Mouse (Mus musculus) heart, postnatal 0 days (tissue): ENCODE data around the gene Esx1. TPM values are rescaled to one million over a fixed set of nuclear protein-coding genes. Genes with fewer than 3 reads are reported as not detected.
A peak's percentile ranks its signal among the peaks of the same experiment; 100 is the strongest.

ENCODE experiments used
- ATAC-seq: fragments of 200-750 bp; cut with Nextera tagmentation; 2 replicates; pipeline ENCODE4 v1.8.0; 2017; ENCODE audit warnings: low read depth, moderate number of reproducible peaks, moderate library complexity; ENCODE audit not compliant: insufficient read depth
- DNase-seq: peaks from one replicate; pipeline ENCODE4 v3.0.0-alpha.2; 2016; ENCODE audit warnings: low spot score
- H3K27ac ChIP-seq: fragments of 300-500 bp; sonication (generic); 2 replicates; pipeline ENCODE4 v1.5.1; 2014; ENCODE audit warnings: low read depth, mild to moderate bottlenecking
- H3K27me3 ChIP-seq: fragments of 300-500 bp; sonication (generic); 2 replicates; pipeline ENCODE4 v1.6.1; 2014; ENCODE audit warnings: low read length, mixed read lengths; ENCODE audit not compliant: control insufficient read depth, insufficient read depth
- H3K36me3 ChIP-seq: fragments of 300-500 bp; sonication (generic); replicated peaks from 2 replicates; pipeline ENCODE4 v1.6.1; 2014; ENCODE audit warnings: low read length, mixed read lengths; ENCODE audit not compliant: control insufficient read depth, insufficient read depth
- H3K4me1 ChIP-seq: fragments of 300-500 bp; sonication (generic); 2 replicates; pipeline ENCODE4 v1.6.1; 2014; ENCODE audit warnings: antibody characterized with exemption; ENCODE audit not compliant: control insufficient read depth, insufficient read depth
- H3K4me2 ChIP-seq: fragments of 300-500 bp; sonication (generic); 2 replicates; pipeline ENCODE4 v1.6.1; 2014; ENCODE audit warnings: low read depth, mild to moderate bottlenecking, low read length, moderate library complexity
- H3K4me3 ChIP-seq: fragments of 300-500 bp; sonication (generic); 2 replicates; pipeline ENCODE4 v1.5.1; 2014; ENCODE audit warnings: low read depth, low read length
- H3K9ac ChIP-seq: fragments of 300-500 bp; sonication (generic); replicated peaks from 2 replicates; pipeline ENCODE4 v1.6.1; 2014; ENCODE audit warnings: low read depth, low read length, mixed read lengths
- H3K9me3 ChIP-seq: fragments of 300-500 bp; sonication (generic); replicated peaks from 2 replicates; pipeline ENCODE4 v1.6.1; 2016; ENCODE audit warnings: low read length; ENCODE audit not compliant: control insufficient read depth
- CTCF ChIP-seq: IDR thresholded peaks from 2 replicates; pipeline ENCODE4 v1.5.1; 2016; ENCODE audit warnings: antibody characterized with exemption, control low read depth, low read depth
- EP300 ChIP-seq: IDR thresholded peaks from 2 replicates; pipeline ENCODE4 v1.6.1; 2016; ENCODE audit warnings: antibody characterized with exemption, low read depth
- WGBS: fragments of 180-500 bp; shearing (Covaris S2); extraction: QIAGEN DNeasy Blood & Tissue Kit; methylation state at CpG from one replicate; pipeline ENCODE4 v1.1.7; 2014; 5-methylcytosine and 5-hydroxymethylcytosine counted together
- polyA plus RNA-seq: library from polyadenylated mRNA; unstranded; fragments of >200 nt; fragmentation: Nextera tagmentation; extraction: Ambion mirVana; gene quantifications from 2 replicates; pipeline ENCODE4 v1.2.1, GENCODE M21; 2015
- total RNA-seq: library from RNA; depleted of rRNA; stranded (reverse); fragments of >200 nt; gene quantifications from 2 replicates; pipeline ENCODE4 v1.2.3, GENCODE M21; 2014; ENCODE audit warnings: low replicate concordance; rRNA removed

The Esx1 gene
- total and polyA plus RNA-seq, 2 experiments from 2014 or later = not detected

- ATAC-seq = no peak
- WGBS = 13% methylated on average over 49 of the region's 52 CpGs
Measured at GRCm38 (mm10) chrX:137119675-137120423, 2.0 kb downstream of the Esx1 start.

GRCm38 (mm10) chrX:137118097-137118746 lies 3.7 kb downstream of the Esx1 start:
- Histone ChIP-seq H3K4me3 (no peak overlapping the region), H3K27ac (no peak overlapping the region), H3K36me3 (no peaks in the 10 kb centered on the region), H3K27me3 (peaks cover 77% of the 10 kb centered on the region), H3K9me3 (no peaks in the 10 kb centered on the region), H3K4me1 (no peaks in the 10 kb centered on the region), H3K9ac (no peak overlapping the region), H3K4me2 (no peak overlapping the region)
- DNase-seq (no peak), ATAC-seq (no peak)
- TF ChIP-seq EP300 = no peak
- TF ChIP-seq CTCF = peak; percentile 23
- WGBS = 18% methylated on average over 40 of the region's 40 CpGs

More at GRCm38 (mm10) chrX:137119675-137120423, 2.0 kb downstream of the Esx1 start:
- peaks cover 77% of the 10 kb centered on the region for H3K27me3 ChIP-seq
- no peak overlapping the region for H3K27ac ChIP-seq
- no peaks in the 10 kb centered on the region for H3K4me1 ChIP-seq
- H3K9ac ChIP-seq = no peak overlapping the region
- H3K9me3 ChIP-seq = no peaks in the 10 kb centered on the region
- TF ChIP-seq EP300 = no peak
- TF ChIP-seq CTCF = no peak
- peak overlapping the region; percentile 33 for H3K4me3 ChIP-seq
- H3K36me3 ChIP-seq = no peaks in the 10 kb centered on the region
- no peak for DNase-seq
- peak overlapping the region; percentile 53 for H3K4me2 ChIP-seq

DNA sequence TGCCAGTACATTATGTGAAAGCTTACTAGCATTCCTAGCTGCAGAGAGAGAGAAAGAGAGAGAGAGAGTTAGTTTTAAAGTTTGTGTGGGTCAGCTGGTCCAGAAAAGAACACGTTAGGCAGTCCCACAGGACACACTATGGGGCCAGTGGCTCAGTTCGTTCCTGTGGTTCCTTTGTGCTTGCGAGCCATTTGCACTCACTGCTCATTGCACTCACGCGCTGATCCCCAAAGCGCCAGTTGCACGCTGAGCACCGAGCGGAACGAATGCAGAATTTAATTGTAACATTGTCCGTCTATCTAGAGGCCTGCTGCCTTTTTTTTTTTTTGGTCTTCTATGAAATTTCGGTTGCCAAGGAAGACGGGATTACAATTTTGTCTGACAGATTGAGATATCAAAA lies 15.4 kb downstream of the Esx1 start:
- Histone ChIP-seq H3K36me3 (no peaks in the 10 kb centered on the region), H3K9ac (no peak overlapping the region), H3K4me2 (no peak overlapping the region), H3K4me1 (no peaks in the 10 kb centered on the region), H3K9me3 (no peaks in the 10 kb centered on the region), H3K4me3 (no peak overlapping the region), H3K27ac (no peak overlapping the region), H3K27me3 (peaks cover 48% of the 10 kb centered on the region)
- no peak for TF ChIP-seq CTCF
- TF ChIP-seq EP300 = no peak
- ATAC-seq (no peak), DNase-seq (no peak)
- WGBS = 16% methylated on average over 12 of the region's 13 CpGs

DNA sequence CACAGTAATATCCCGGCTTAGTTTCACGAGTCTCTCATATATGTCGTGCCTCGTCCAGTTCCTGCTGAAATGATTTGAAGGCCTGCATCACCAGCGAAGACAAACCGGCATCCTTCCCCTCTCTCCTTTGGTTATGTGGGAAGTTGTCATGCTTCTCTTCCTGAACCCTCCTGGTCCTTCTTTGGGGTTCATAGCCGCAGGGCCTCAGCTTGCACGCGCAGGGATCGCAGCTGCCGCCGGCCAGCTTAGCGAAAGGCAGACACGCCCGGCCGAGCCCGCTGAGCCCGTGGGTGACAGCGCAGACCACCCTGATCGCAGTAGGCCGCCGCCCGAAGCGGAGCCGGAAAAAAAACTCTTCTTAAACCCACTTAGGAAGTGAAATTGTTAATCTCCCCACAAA lies 17.4 kb downstream of the Esx1 start:
- no peak overlapping the region for H3K4me2 ChIP-seq
- H3K9me3 ChIP-seq = no peaks in the 10 kb centered on the region
- no peaks in the 10 kb centered on the region for H3K36me3 ChIP-seq
- peaks cover 55% of the 10 kb centered on the region for H3K27me3 ChIP-seq
- no peak overlapping the region for H3K4me3 ChIP-seq
- no peak for TF ChIP-seq CTCF
- no peak for TF ChIP-seq EP300
- DNase-seq = no peak
- H3K9ac ChIP-seq = no peak overlapping the region
- 19% methylated on average over 25 of the region's 25 CpGs for WGBS
- H3K27ac ChIP-seq = no peak overlapping the region
- H3K4me1 ChIP-seq = no peaks in the 10 kb centered on the region
- no peak for ATAC-seq

Other genes starting within 250 kb of the Esx1 start
- not detected in 2 replicates for gene H2bfm, start 194.8 kb downstream of the Esx1 start, total RNA-seq
- not detected in 2 replicates for gene H2bfm, start 194.8 kb downstream of the Esx1 start, polyA plus RNA-seq
- not detected in 2 replicates for gene Tmsb15b2, start 146.6 kb downstream of the Esx1 start, total RNA-seq
- 13.8 and 16.1 TPM in 2 replicates for gene Tmsb15b2, start 146.6 kb downstream of the Esx1 start, polyA plus RNA-seq
- gene Tmsb15l, start 145.2 kb downstream of the Esx1 start, total RNA-seq = 1.7 TPM in 1 of 2 replicates, not detected in the other
- gene Tmsb15l, start 145.2 kb downstream of the Esx1 start, polyA plus RNA-seq = 0.92 and 1.6 TPM in 2 replicates
- 2.3 and 4.4 TPM in 2 replicates for gene Tmsb15b1, start 145.2 kb downstream of the Esx1 start, total RNA-seq
- gene Tmsb15b1, start 145.2 kb downstream of the Esx1 start, polyA plus RNA-seq = 16.9 and 17.9 TPM in 2 replicates
- gene Zcchc18, start 128.9 kb downstream of the Esx1 start, total RNA-seq = 0.85 TPM in 1 of 2 replicates, not detected in the other
- gene Zcchc18, start 128.9 kb downstream of the Esx1 start, polyA plus RNA-seq = 0.40 and 0.41 TPM in 2 replicates
- 2.3 and 4.5 TPM in 2 replicates for gene Slc25a53, start 83.8 kb downstream of the Esx1 start, total RNA-seq
- gene Slc25a53, start 83.8 kb downstream of the Esx1 start, polyA plus RNA-seq = 3.4 and 3.6 TPM in 2 replicates
- 3.3 and 5.9 TPM in 2 replicates for gene Fam199x, start 72.5 kb downstream of the Esx1 start, total RNA-seq
- gene Fam199x, start 72.5 kb downstream of the Esx1 start, polyA plus RNA-seq = 2.2 and 2.4 TPM in 2 replicates